Mouse (Mus musculus) forebrain, postnatal 0 days (tissue): ENCODE measurements around the gene Pdyn. TPM values are rescaled to one million over a fixed set of nuclear protein-coding genes. Genes with fewer than 3 reads are reported as not detected.

Source experiments
- ATAC-seq: fragments of 200-750 bp; cut with Nextera tagmentation; 2 replicates; pipeline ENCODE4 v1.8.0; 2017; ENCODE audit warnings: mild to moderate bottlenecking, moderate library complexity
- DNase-seq: peaks from one replicate; pipeline ENCODE4 v3.0.0-alpha.2; 2015
- H3K27ac ChIP-seq: fragments of 300-500 bp; sonication (generic); 2 replicates; pipeline ENCODE4 v1.5.1; 2014; ENCODE audit warnings: low read depth, mild to moderate bottlenecking, antibody characterized with exemption, low read length, moderate library complexity, mixed read lengths
- H3K27me3 ChIP-seq: fragments of 300-500 bp; sonication (generic); 2 replicates; pipeline ENCODE4 v1.6.1; 2014; ENCODE audit warnings: mild to moderate bottlenecking, low read length, mixed read lengths; ENCODE audit not compliant: insufficient read depth
- H3K36me3 ChIP-seq: fragments of 300-500 bp; sonication (generic); 2 replicates; pipeline ENCODE4 v1.6.1; 2014; ENCODE audit warnings: mild to moderate bottlenecking, moderate library complexity; ENCODE audit not compliant: insufficient read depth
- H3K4me1 ChIP-seq: fragments of 300-500 bp; sonication (generic); 2 replicates; pipeline ENCODE4 v1.6.1; 2014; ENCODE audit warnings: antibody characterized with exemption; ENCODE audit not compliant: insufficient read depth
- H3K4me2 ChIP-seq: fragments of 300-500 bp; sonication (generic); 2 replicates; pipeline ENCODE4 v1.6.1; 2014; ENCODE audit warnings: low read depth, mild to moderate bottlenecking, moderate library complexity
- H3K4me3 ChIP-seq: fragments of 300-500 bp; sonication (generic); 2 replicates; pipeline ENCODE4 v1.5.1; 2014; ENCODE audit warnings: low read depth, low read length, mixed read lengths
- H3K9ac ChIP-seq: fragments of 300-500 bp; sonication (generic); 2 replicates; pipeline ENCODE4 v1.6.1; 2014; ENCODE audit warnings: mild to moderate bottlenecking
- H3K9me3 ChIP-seq: fragments of 300-500 bp; sonication (generic); 2 replicates; pipeline ENCODE4 v1.6.1; 2016; ENCODE audit warnings: low read length
- CTCF ChIP-seq: sonication (generic); IDR thresholded peaks from 2 replicates; pipeline ENCODE4 v1.5.1; 2016; ENCODE audit warnings: antibody characterized with exemption, control low read depth, low read depth
- WGBS: fragments of 180-500 bp; shearing (Covaris S2); extraction: QIAGEN DNeasy Blood & Tissue Kit; methylation state at CpG from one replicate; pipeline ENCODE4 v1.1.7; 2014; 5-methylcytosine and 5-hydroxymethylcytosine counted together
- polyA plus RNA-seq: library from polyadenylated mRNA; unstranded; fragments of >200 nt; fragmentation: Nextera tagmentation; extraction: Ambion mirVana; gene quantifications from 2 replicates; pipeline ENCODE4 v1.2.1, GENCODE M21; 2015
- total RNA-seq: library from RNA; depleted of rRNA; stranded (reverse); fragments of >200 nt; gene quantifications from 2 replicates; pipeline ENCODE4 v1.2.3, GENCODE M21; 2014

Gene Pdyn
- total and polyA plus RNA-seq, 2 experiments from 2014 or later, result 6.9 to 18.3 TPM

GRCm38 (mm10) chr2:129680236-129680635 lies 19.4 kb downstream of the Pdyn start:
- no peaks in the 10 kb centered on the region for H3K36me3 ChIP-seq
- H3K4me1 ChIP-seq, result peaks cover 7% of the 10 kb centered on the region; the same call in 1 of the 2 replicates
- TF ChIP-seq CTCF, result no peak
- DNase-seq (no peak), ATAC-seq (no peak)
- H3K9ac ChIP-seq, result no peak overlapping the region
- H3K9me3 ChIP-seq, result no peaks in the 10 kb centered on the region
- no peaks in the 10 kb centered on the region for H3K27me3 ChIP-seq
- no peak overlapping the region for H3K4me2 ChIP-seq
- no peak overlapping the region for H3K27ac ChIP-seq
- WGBS, result 92% methylated on average over 3 of the region's 3 CpGs
- H3K4me3 ChIP-seq, result no peak overlapping the region

- TF ChIP-seq CTCF, result no peak
- ATAC-seq (no peak), DNase-seq (no peak)
- no peaks in the 10 kb centered on the region for H3K9me3 ChIP-seq
- H3K4me1 ChIP-seq, result peaks cover 7% of the 10 kb centered on the region; the same call in 1 of the 2 replicates
- H3K27ac ChIP-seq, result no peak overlapping the region
- no peak overlapping the region for H3K9ac ChIP-seq
- H3K36me3 ChIP-seq, result no peaks in the 10 kb centered on the region
- no peak overlapping the region for H3K4me3 ChIP-seq
- no peaks in the 10 kb centered on the region for H3K27me3 ChIP-seq
- H3K4me2 ChIP-seq, result no peak overlapping the region
- 83% methylated on average over 5 of the region's 5 CpGs for WGBS
Observed at GRCm38 (mm10) chr2:129679066-129679465, 20.6 kb downstream of the Pdyn start.

- no peak for TF ChIP-seq CTCF
- DNase-seq (peak; percentile 64), ATAC-seq (peak; percentile 84)
- H3K4me2 ChIP-seq, result no peak overlapping the region
- H3K27me3 ChIP-seq, result no peaks in the 10 kb centered on the region
- H3K4me3 ChIP-seq, result no peak overlapping the region
- no peak overlapping the region for H3K9ac ChIP-seq
- H3K36me3 ChIP-seq, result no peaks in the 10 kb centered on the region
- WGBS, result 11% methylated on average over 2 of the region's 2 CpGs
- H3K9me3 ChIP-seq, result no peaks in the 10 kb centered on the region
- no peak overlapping the region for H3K27ac ChIP-seq
- peaks cover 7% of the 10 kb centered on the region; the same call in 1 of the 2 replicates for H3K4me1 ChIP-seq
Observed at GRCm38 (mm10) chr2:129677664-129678063, 22.0 kb downstream of the Pdyn start.

GRCm38 (mm10) chr2:129674935-129675634 lies 24.6 kb downstream of the Pdyn start:
- peaks cover 7% of the 10 kb centered on the region; the same call in 1 of the 2 replicates for H3K4me1 ChIP-seq
- peak; percentile 47 for ATAC-seq

GRCm38 (mm10) chr2:129671911-129672310 lies 27.7 kb downstream of the Pdyn start:
- Histone ChIP-seq H3K4me3 (no peak overlapping the region), H3K36me3 (no peaks in the 10 kb centered on the region), H3K9ac (no peak overlapping the region), H3K27me3 (no peaks in the 10 kb centered on the region), H3K9me3 (no peaks in the 10 kb centered on the region), H3K27ac (no peak overlapping the region), H3K4me2 (no peak overlapping the region), H3K4me1 (no peaks in the 10 kb centered on the region)
- TF ChIP-seq CTCF, result no peak
- ATAC-seq (no peak), DNase-seq (no peak)
- WGBS, result 83% methylated on average over 4 of the region's 4 CpGs

More at GRCm38 (mm10) chr2:129674935-129675634, 24.6 kb downstream of the Pdyn start:
- Histone ChIP-seq H3K27ac (no peak overlapping the region), H3K4me3 (no peak overlapping the region), H3K27me3 (no peaks in the 10 kb centered on the region), H3K36me3 (no peaks in the 10 kb centered on the region), H3K4me2 (no peak overlapping the region), H3K9ac (no peak overlapping the region), H3K9me3 (no peaks in the 10 kb centered on the region)
- peak; percentile 77 for DNase-seq
- WGBS, result 20% methylated on average over 13 of the region's 13 CpGs
- TF ChIP-seq CTCF, result peak; percentile 92

GRCm38 (mm10) chr2:129662484-129662883 lies 37.2 kb downstream of the Pdyn start:
- TF ChIP-seq CTCF, result no peak
- Histone ChIP-seq H3K36me3 (no peaks in the 10 kb centered on the region), H3K27me3 (no peaks in the 10 kb centered on the region), H3K9ac (no peak overlapping the region), H3K4me1 (no peaks in the 10 kb centered on the region), H3K9me3 (no peaks in the 10 kb centered on the region), H3K4me2 (no peak overlapping the region), H3K27ac (no peak overlapping the region), H3K4me3 (no peak overlapping the region)
- no peak for ATAC-seq
- no peak for DNase-seq
- WGBS, result 57% methylated on average over 4 of the region's 4 CpGs

GRCm38 (mm10) chr2:129660020-129660419 lies 39.6 kb downstream of the Pdyn start:
- no peaks in the 10 kb centered on the region for H3K27me3 ChIP-seq

More at GRCm38 (mm10) chr2:129660020-129660419, 39.6 kb downstream of the Pdyn start:
- no peak overlapping the region for H3K4me2 ChIP-seq
- no peak overlapping the region for H3K27ac ChIP-seq
- no peaks in the 10 kb centered on the region for H3K9me3 ChIP-seq
- H3K4me1 ChIP-seq, result no peaks in the 10 kb centered on the region
- DNase-seq (no peak), ATAC-seq (no peak)
- no peak overlapping the region for H3K9ac ChIP-seq
- TF ChIP-seq CTCF, result peak; percentile 28; the same call in 1 of the 2 replicates
- 67% methylated on average over 6 of the region's 6 CpGs for WGBS
- H3K36me3 ChIP-seq, result no peaks in the 10 kb centered on the region
- no peak overlapping the region for H3K4me3 ChIP-seq
